Mouse (Mus musculus): ENCODE data around the gene Chchd5.

DNA sequence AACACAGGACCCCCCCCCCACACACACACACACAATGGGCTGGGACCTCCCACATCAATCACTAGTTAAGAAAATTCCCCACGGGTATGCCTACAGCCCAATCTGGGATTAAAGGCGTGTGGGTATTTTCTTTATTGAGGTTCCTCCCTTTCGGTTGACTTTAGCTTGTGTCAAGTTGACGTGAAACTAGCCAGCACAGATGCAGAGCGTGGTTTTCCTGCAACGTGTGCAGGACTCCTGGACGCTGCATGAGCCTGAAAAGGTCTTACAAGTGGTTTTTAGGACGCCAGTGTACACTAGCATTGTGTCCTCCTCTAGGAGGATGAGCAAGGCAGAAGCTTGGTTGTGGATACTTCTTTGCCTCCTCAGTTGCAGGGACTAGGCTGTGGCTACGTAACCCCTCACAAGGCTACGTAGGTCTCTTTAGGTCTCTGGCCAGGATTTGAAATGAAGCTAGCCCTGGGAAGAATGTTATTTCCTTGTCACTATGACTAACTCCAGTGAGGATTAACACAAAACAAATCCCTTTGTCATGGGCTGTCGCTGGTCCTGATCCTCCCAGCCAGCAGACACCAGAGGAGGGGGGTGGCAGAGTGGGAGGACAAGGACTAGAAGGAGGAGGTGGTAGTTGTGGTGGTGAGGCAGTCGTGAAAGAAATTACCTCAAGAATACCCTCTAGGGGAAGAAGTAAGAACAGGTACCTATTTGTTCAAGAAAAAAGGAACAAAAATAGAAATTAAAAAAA lies 47.3 kb downstream of the Chchd5 start:
- TF ChIP-seq CTCF (IDR thresholded peaks at IDR 0.05; ENCODE audit: low read depth) (no peak), EP300 (IDR thresholded peaks at IDR 0.05; ENCODE audit: low read depth) (no peak)

Measured in liver, embryonic 14.5 days (tissue).